ENCODE assay signal across 8 mouse cellular contexts in genomic region chr17:64600372-64601090, GRCm38 (mm10). TPM values are rescaled to one million over a fixed set of nuclear protein-coding genes. Genes with fewer than 3 reads are reported as not detected.
DNase-seq lines count a peak whose midpoint lies in the region; ATAC-seq and TF ChIP-seq lines count a peak whose summit lies in the region.

Gene Man2a1, plus strand, starts transcription at chr17:64600736.

- 0 out of 2 replicates have a peak, but pooled peaks have one; percentile 3 for TF ChIP-seq EP300 in liver, postnatal 0 days (IDR thresholded peaks at IDR 0.05; ENCODE audit: low read depth)

- peak within 1 kb of the TSS; percentile 94 for H3K4me2 ChIP-seq in forebrain, embryonic 15.5 days (replicated peaks)
- peak within 1 kb of the TSS; percentile 89 for H3K4me2 ChIP-seq in liver, postnatal 0 days (ENCODE audit: low read depth, low read length)
- H3K4me2 ChIP-seq in neural tube, embryonic 13.5 days: peak within 1 kb of the TSS; percentile 100

- H3K36me3 ChIP-seq in ES-E14 (ENCODE audit: control insufficient read depth, insufficient read depth, low read length, poor library complexity, severe bottlenecking): no peaks in the 10 kb centered on the region
- no peaks in the 10 kb centered on the region for H3K36me3 ChIP-seq in forebrain, embryonic 15.5 days
- H3K36me3 ChIP-seq in liver, postnatal 0 days (replicated peaks; ENCODE audit: insufficient read depth, low read length): no peaks in the 10 kb centered on the region; the same call in none of the 2 replicates
- no peaks in the 10 kb centered on the region for H3K36me3 ChIP-seq in neural tube, embryonic 13.5 days
- no peaks in the 10 kb centered on the region for H3K36me3 ChIP-seq in testis, adult 2 months (ENCODE audit: control insufficient read depth, insufficient read depth, low read length)

- DNase-seq in ES-E14 (ENCODE audit: low read depth, low spot score): peak; percentile 74
- peak; percentile 91 for DNase-seq in cerebellum, adult 11-12 months
- DNase-seq in heart, postnatal 14 days: peak; percentile 92 to 96
- peak; percentile 88 for DNase-seq in layer of hippocampus, adult 11-12 months (ENCODE audit: low spot score)
- peak; percentile 90 for DNase-seq in liver, postnatal 0 days

- no peaks in the 10 kb centered on the region for H3K27me3 ChIP-seq in forebrain, embryonic 15.5 days
- no peaks in the 10 kb centered on the region for H3K27me3 ChIP-seq in liver, postnatal 0 days (ENCODE audit: insufficient read depth, low read length)
- H3K27me3 ChIP-seq in neural tube, embryonic 13.5 days: no peaks in the 10 kb centered on the region
- no peaks in the 10 kb centered on the region for H3K27me3 ChIP-seq in testis, adult 2 months (ENCODE audit: control insufficient read depth, insufficient read depth, low read length)

- peak within 1 kb of the TSS; percentile 85 for H3K9ac ChIP-seq in ES-E14 (ENCODE audit: insufficient read depth, low read depth, low read length, poor library complexity, severe bottlenecking)
- H3K9ac ChIP-seq in forebrain, embryonic 15.5 days (replicated peaks): peak within 1 kb of the TSS; percentile 56
- peak within 1 kb of the TSS; percentile 79 for H3K9ac ChIP-seq in liver, postnatal 0 days (replicated peaks)
- H3K9ac ChIP-seq in neural tube, embryonic 13.5 days: peak within 1 kb of the TSS; percentile 90

- H3K4me3 ChIP-seq in ES-E14 (ENCODE audit: insufficient read depth in 1 of 2, low read depth in 1 of 2, low read length in 2 of 2, poor library complexity in 1 of 2, severe bottlenecking in 1 of 2): peak within 1 kb of the TSS; percentile 92 to 98
- H3K4me3 ChIP-seq in forebrain, embryonic 15.5 days: peak within 1 kb of the TSS; percentile 85
- H3K4me3 ChIP-seq in liver, postnatal 0 days (ENCODE audit: low read depth, low read length): peak within 1 kb of the TSS; percentile 92
- H3K4me3 ChIP-seq in neural tube, embryonic 13.5 days: peak within 1 kb of the TSS; percentile 92
- H3K4me3 ChIP-seq in testis, adult 2 months (ENCODE audit: control insufficient read depth, low read depth, low read length): peak within 1 kb of the TSS; percentile 89

- ATAC-seq in forebrain, embryonic 15.5 days (replicated peaks): peak; percentile 98
- peak; percentile 84 for ATAC-seq in liver, postnatal 0 days
- peak; percentile 94 for ATAC-seq in neural tube, embryonic 13.5 days (ENCODE audit: low read depth)

- in situ Hi-C loops in ES-E14 (cut with MboI; ENCODE audit: low sequenced_read_pairs in 2 of 2, unreplicated experiment in 2 of 2): no loop called here

- intact Hi-C loops in heart, postnatal 14 days (cut with DNase I): loop anchor here (1.0 to 10.0 kb wide), 5 partner anchors 77 to 738 kb away; partner anchors contain the start of genes A930002H24Rik, Fer and Pja2

- H3K9me3 ChIP-seq in ES-E14 (ENCODE audit: control insufficient read depth, insufficient read depth, low read depth, low read length): no peaks in the 10 kb centered on the region
- H3K9me3 ChIP-seq in forebrain, embryonic 15.5 days: no peaks in the 10 kb centered on the region
- H3K9me3 ChIP-seq in liver, postnatal 0 days (ENCODE audit: low read length): no peaks in the 10 kb centered on the region
- no peaks in the 10 kb centered on the region for H3K9me3 ChIP-seq in neural tube, embryonic 13.5 days

- TF ChIP-seq CTCF in liver, postnatal 0 days (IDR thresholded peaks at IDR 0.05; ENCODE audit: low read depth): no peak
- TF ChIP-seq CTCF in testis, adult 2 months (IDR thresholded peaks at IDR 0.05; ENCODE audit: control insufficient read depth, insufficient read depth, insufficient replicate concordance, low read depth, low read length): no peak

- H3K27ac ChIP-seq in ES-E14 (ENCODE audit: insufficient read depth, low read depth, low read length, poor library complexity, severe bottlenecking): 0 out of 2 replicates have a peak within 1 kb of the TSS, but pooled peaks have one; percentile 33
- peak within 1 kb of the TSS; percentile 88 for H3K27ac ChIP-seq in forebrain, embryonic 15.5 days (replicated peaks)
- H3K27ac ChIP-seq in liver, postnatal 0 days (ENCODE audit: low read depth): peak within 1 kb of the TSS; percentile 98
- H3K27ac ChIP-seq in neural tube, embryonic 13.5 days (replicated peaks): peak within 1 kb of the TSS; percentile 94
- peak within 1 kb of the TSS; percentile 83 for H3K27ac ChIP-seq in testis, adult 2 months (ENCODE audit: control insufficient read depth, insufficient read depth, low read depth, low read length)

- WGBS in forebrain, embryonic 15.5 days: under 1% methylated on average over 47 of the region's 69 CpGs
- 0% methylated on average over 37 of the region's 69 CpGs for WGBS in liver, postnatal 0 days (ENCODE audit: insufficient replicate concordance)
- WGBS in neural tube, embryonic 13.5 days: under 1% methylated on average over 44 of the region's 69 CpGs

- peaks cover 2 to 9% of the 10 kb centered on the region in 2 experiments; a peak in 2 of 4 replicates for H3K4me1 ChIP-seq in ES-E14 (ENCODE audit: control insufficient read depth in 2 of 2, insufficient read depth in 2 of 2, low read length in 2 of 2, poor library complexity in 1 of 2)
- peaks cover 27% of the 10 kb centered on the region for H3K4me1 ChIP-seq in forebrain, embryonic 15.5 days
- H3K4me1 ChIP-seq in liver, postnatal 0 days (ENCODE audit: insufficient read depth): peaks cover 28% of the 10 kb centered on the region
- H3K4me1 ChIP-seq in neural tube, embryonic 13.5 days (replicated peaks): peaks cover 41% of the 10 kb centered on the region
- H3K4me1 ChIP-seq in testis, adult 2 months (ENCODE audit: control insufficient read depth, insufficient read depth, low read length): peaks cover 19% of the 10 kb centered on the region

- peak; percentile 36 for TF ChIP-seq POLR2A in testis, adult 2 months (IDR thresholded peaks at IDR 0.05; ENCODE audit: control insufficient read depth, low read depth, low read length)

TF ChIP-seq in ES-E14, 5 proteins besides CTCF, POLR2A, EP300 and RAD21:
- TF ChIP-seq ZC3H11A (IDR thresholded peaks at IDR 0.05; ENCODE audit: borderline replicate concordance, low read depth, low read length): no peak

RNA-seq across cellular contexts. Expression of gene Man2a1, which starts in this region (rescaled TPM):
- total RNA-seq in ES-E14 (2012; rRNA removed): 38.0 and 42.7 TPM in 2 replicates
- 3.4 and 3.5 TPM in 2 replicates for polyA plus RNA-seq in forebrain, embryonic 15.5 days (2015; fragmentation: Nextera tagmentation; extraction: Ambion mirVana)
- total RNA-seq in heart, postnatal 14 days (2021): 10 to 100 TPM; 25.9 to 28.2 TPM
- 11.5 and 12.8 TPM in 2 replicates for polyA plus RNA-seq in liver, postnatal 0 days (2015; fragmentation: Nextera tagmentation; extraction: Ambion mirVana)
- polyA plus RNA-seq in neural tube, embryonic 13.5 days (2015; fragmentation: Nextera tagmentation; extraction: Ambion mirVana): 5.1 and 5.3 TPM in 2 replicates
- polyA plus RNA-seq in testis, adult 2 months (2012; rRNA removed): 21.6 and 28.4 TPM in 2 replicates

Comparison
In these comparisons a context has a peak if more than half of its experiments do, and no peak if none do; other contexts are left out.
1. Peak in every context shown above with its lines: DNase-seq, ATAC-seq, H3K4me3 ChIP-seq and H3K27ac ChIP-seq.
2. H3K27ac ChIP-seq: peak in every context shown above with its lines; median percentile 98 in liver, postnatal 0 days; 94 in neural tube, embryonic 13.5 days; 88 in forebrain, embryonic 15.5 days; 83 in testis, adult 2 months; 33 in ES-E14.